Mouse (Mus musculus) gonadal fat pad, adult 2 months (tissue): Measurements from ENCODE around the gene Golga2. TPM values are rescaled to one million over a fixed set of nuclear protein-coding genes. Genes with fewer than 3 reads are reported as not detected.

Experiments
- DNase-seq: peaks from one replicate; pipeline ENCODE4 v3.0.0-alpha.2; 2012; ENCODE audit warnings: low read depth
- polyA plus RNA-seq: library from polyadenylated mRNA; depleted of rRNA; stranded (reverse); fragments of >200 nt; gene quantifications from 2 replicates; pipeline ENCODE4 v1.2.3, GENCODE M21; 2012

The Golga2 gene
- polyA plus RNA-seq, 1 experiment = 46.2 TPM

DNA sequence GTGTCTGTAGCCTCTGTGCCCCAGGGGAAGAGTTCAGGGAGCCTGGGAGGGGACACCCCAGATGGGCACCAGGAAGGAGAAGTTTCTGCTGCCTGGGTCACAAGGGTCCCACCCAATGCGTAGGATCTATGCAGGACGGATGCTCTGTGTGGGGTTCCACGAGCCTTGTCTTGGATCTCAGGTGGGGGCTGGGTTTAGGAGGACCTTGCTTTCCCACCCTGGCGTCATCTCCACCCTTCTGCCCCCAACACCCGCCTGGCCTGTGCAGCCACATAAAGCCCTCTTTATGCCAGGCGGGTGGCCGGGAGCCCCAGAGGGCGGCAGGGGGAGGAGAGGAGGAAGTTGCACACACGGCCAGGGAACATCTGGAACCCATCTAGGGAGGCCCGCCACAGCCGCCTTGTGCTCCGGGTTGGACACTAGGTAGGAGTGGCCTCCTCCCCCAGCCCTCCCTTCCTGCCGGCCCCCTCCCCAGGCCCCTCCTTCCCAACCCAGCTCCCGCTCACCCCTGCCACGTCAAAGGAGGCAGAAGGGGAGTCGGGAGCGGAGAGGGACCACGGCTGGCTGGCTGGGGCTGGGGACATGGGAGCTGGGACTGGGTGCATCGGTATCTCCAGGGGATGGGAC, 30.7 kb downstream of the Golga2 start:
- DNase-seq = no peak

DNA sequence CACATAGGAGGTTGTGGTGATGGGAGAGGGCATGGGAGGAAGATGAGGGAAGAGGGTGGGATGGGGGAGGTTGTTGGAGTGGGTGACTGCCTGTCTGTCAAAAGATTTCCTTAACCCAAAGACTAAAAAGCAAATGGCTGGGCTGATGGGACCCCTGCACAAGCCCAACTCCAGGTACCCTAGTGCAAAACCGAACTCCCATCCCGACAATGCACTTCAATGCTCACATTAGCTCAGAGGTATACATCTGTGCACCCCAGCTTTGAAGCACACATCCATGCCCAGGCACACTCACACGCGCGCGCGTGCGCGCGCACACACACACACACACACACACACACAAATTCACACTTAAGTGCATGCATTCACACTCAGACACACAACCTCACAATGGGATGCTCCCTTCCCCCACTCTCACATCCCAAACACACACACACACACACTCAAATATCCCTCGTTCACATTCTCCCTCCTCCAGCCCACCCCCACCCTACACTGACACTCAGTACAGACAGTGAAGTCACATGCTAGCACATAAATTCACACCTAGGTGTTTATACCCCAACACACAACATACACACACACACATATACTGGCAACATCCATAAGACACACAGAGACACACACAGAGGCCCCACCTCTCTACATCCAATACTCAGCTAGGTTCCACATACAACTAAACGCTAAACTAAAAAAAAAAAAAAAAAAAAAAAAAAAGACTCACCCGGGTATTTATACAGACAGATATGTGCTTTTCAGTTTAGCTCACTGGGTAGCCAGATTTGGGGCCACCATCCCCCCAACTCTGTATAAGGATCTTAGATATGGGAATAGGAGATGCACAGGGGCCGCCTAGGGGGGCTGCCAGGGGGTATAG, 31.8 kb downstream of the Golga2 start:
- DNase-seq = no peak

DNA sequence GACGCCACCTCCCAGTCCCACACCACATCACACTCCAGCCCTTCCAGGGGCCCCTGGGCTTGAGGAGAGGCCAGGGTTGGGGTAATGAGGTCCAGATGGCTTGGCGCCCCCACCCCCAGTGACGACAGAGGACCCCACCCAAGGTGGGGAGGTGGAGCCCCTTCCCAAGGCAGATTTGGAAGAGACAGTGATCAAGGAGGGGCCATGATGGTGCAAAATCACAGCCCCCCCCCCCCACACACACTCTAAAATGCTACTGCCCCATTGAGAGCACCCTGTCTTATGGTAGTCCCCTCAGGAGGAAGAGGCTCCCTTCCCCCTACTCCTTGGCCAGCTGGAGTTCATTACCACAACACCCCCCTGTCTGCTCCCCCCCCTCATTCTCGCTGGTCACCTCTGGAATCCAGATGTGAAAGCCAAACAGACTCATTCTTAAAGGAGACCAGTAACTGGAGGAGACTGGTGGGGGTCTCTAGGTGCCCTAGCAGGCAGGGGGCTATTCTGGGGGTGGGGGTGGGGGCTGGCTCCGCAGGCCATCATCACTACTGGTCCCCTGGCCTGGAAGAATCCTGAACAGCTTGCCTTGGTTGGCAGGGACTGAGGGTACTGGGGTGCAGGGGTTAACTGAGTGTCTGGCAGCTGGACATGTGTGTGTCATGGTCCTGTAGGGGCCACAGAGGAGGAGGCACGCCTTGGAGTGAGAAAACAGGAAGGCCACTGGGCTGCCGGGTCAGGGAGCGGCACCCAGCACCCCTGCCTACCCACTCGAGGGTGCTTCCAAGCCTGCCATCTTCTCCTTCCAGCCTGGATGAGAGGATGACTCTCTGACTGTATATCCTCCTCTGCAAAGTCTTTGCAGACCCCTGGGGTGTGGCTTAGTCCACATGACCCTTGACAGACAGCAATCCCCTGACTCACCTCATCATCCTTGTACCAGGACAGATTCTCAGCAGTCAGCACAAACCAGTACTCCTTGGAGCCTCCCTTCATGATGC, 32.7 kb downstream of the Golga2 start:
- DNase-seq = no peak

DNA sequence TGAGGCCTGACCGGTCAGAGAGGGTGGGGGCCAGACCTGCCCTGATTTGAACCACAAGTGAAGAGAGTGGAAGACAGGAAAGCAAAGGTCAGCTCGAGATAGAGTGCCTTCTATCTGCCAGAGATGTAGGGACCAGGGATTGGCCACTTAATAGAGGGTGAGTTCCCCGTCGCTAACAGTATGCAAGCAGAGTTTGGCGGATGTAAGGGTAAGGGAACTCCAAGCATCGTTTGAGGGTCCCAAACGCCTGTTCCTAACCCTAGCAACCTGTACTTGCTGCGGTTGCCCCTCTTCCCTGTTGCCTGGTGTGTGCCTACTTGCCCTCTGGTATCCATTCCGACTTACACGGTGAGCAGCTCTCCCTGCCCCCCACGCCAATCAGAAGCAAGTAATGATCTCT, 33.5 kb downstream of the Golga2 start:
- DNase-seq = no peak

DNA sequence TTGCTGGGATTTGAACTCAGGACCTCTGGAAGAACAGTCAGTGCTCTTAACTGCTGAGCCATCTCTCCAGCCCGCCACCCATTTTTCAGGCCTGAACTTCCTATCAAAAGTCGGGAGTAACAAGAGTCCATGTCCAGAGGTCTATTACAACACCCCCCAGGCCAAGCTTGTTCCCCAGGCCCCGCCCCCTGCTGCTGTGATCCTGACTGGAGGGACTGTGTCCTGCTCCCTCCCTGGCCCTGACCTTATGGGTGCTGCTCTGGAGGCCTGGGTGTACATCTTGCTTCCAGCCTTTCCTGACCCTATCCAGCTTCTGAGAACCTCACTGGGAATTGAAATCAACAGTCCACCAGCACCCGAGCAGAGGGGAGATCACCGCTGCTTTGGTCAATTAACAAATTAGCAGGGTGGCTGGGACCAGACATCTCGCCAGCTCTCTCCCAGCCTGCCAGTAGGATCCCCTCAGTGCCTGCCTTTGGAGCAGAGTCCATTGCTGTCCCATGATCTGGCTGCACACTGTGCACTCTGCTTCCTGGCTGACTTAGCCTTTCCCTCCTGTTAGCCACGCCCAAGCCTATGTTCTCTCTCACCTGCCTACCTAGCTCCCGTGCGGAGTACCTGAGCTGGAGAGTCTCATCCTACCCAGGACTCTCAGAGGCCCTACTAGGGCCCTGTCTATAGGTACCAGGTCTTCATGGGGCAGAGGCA, 34.6 kb downstream of the Golga2 start:
- DNase-seq = no peak

DNA sequence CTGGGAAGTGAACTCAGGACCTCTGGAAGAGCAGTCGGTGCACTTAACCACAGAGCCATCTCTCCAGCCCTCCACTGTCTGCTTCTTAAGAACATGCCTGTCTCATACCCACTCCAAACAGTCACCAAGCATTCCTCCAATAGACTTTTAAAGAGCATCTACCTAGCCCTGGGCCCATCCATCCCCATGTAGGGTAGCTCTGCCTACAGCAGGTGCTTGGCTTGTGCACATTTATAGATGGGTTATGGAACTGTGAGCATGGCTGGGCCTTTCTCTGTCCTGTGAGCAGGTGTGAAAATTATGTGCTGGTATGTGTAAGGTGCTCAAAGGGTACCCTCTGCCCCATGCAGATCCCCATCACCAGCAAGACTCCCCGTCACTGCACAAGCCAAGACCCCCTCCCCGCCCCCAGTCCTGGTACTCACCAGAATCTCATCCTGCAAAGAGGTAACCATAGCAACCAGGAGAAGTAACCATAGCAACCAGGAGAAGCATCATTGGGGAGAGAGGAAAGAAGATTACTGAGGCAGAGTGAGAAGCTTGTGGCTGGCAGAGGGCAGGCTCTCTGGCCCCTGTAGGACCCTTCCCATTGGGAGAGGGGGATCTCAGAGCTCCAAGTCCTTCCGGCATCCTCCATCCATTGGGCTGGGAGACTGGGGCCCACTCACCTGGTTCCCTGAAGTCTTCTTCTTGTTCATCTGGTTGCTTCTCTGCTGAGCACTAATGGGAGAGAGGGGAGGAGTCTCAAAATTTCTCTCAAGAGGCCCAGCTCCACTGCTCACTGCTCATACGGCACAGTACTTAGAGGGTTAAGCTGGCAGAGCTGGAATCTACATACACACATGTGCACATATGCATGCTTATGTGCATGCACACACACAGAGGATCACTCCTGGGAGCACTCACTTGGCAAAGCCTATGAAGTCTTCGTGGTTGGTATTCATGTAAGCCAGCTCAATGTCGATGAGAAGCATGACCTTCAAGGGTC, 35.9 kb downstream of the Golga2 start:
- DNase-seq = no peak

DNA sequence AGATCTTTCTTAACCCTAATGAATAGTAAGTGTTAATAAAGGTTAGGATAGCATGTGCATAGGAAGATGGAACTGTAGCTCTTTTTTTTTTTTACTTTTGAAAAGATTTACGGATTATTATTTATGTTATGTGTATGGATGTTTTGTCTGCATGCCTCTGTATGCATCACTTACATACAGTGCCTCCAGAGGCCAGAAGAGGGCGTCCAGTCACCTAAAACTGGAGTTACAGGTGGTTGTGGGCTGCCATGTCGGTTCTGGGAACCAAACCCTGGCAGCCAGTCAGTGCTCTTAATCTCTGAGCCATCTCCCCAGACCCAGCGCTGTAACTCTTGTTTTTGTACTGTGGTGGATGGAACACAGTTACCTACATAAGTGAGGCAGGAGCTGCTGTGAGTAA, 37.1 kb downstream of the Golga2 start:
- DNase-seq = no peak

DNA sequence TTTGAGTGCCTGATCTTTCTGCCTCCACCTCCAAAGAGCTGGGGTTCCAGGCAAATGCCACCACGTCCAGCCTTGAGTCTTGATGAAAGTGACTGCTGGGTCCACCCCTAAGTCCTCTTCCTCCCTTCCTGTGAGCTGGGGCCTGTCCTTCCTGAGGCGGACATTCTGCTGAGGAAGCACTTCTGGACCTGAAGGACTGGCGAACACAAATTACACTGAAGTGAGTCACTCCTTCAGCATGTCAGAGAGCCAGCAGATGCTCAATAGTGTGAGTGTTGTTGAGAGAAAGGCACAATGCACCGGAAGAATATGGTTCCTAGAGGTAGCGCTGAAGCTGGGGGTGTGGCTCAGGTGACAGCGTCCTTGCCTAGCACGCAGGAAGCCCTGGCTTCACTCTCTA, 38.2 kb downstream of the Golga2 start:
- DNase-seq = no peak

DNA sequence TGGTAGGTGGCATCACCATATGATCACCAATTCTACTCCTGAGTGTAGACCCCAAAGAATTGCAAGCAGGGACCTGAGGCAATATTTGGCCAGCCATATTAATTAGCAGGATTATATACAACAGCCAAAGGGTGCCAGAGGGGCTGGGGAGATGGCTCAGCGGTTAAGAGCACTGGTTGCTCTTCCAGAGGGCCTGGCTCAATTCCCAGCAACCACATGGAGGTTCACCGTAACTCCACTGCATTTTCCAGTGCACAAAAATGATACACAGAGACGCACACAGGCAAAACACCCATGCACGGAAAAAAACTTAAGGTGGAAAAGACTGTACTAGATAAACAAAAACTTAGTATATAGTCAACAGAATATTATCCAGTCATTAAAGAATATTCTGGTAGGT, 40.0 kb downstream of the Golga2 start:
- DNase-seq = no peak

DNA sequence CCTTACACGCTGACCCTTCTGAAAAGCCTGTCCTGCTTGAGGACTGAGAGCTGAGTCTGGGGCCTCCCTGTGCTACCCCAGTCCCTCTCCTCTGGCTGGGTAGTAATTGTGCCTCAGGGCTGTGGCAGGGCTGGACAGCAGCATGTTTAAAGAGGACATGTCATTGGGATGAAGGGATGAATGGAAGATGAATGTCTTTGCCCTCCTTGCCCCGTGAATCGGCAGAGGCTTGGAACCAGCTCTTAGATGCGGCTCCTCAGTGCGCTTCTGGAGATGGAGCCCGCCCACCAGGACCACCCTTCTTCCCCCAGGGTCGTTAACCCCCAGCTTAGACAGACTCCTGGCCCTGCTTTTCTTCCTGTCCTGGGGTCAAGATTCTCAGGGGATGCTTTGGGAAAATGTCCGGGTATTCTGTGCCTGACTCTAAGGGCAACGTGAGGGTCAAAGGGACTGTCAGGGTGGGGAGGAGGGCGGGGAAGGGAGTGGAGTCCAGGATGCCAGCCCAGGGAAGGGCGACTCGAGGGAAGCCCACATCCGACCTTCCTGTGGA, 41.8 kb downstream of the Golga2 start:
- no peak for DNase-seq

DNA sequence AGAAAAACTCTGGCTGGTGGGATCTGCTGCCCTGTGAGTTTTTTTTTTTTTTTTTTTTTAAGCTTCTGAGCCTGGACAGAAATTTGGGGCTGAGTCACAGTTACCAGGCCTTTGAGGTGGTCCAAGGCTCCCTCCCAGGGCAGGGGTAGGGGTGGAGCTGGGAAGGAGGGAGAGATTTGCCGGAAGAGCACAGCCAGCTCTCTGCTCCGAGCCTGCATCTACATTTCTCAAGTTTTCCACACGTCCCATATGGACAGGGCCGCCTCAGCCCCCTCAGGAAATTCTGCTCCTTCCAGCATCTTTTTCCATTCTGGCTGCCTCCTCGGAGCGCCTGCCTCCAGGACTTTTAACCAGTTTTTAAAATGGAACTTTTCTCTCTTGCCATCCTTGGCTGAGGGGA, 42.3 kb downstream of the Golga2 start:
- DNase-seq = no peak

DNA sequence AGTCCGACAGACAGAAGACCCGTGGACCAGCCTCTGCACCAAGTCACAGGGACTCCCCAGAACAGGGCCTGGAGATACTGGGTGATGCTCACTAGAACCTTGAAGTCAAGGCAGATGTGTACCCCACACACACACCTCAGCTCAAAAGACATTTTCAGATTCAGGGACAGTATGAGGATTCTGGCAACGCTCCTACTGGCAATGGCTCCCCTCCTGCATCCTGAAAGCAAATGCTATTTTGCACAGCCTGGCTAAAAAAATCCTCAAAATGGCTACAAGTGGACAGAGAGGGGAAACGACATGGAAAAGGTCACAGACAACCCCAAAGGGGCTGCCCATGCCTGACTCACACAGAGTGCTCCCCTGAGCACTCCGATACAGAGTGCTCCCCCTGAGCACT, 45.0 kb downstream of the Golga2 start:
- no peak for DNase-seq

DNA sequence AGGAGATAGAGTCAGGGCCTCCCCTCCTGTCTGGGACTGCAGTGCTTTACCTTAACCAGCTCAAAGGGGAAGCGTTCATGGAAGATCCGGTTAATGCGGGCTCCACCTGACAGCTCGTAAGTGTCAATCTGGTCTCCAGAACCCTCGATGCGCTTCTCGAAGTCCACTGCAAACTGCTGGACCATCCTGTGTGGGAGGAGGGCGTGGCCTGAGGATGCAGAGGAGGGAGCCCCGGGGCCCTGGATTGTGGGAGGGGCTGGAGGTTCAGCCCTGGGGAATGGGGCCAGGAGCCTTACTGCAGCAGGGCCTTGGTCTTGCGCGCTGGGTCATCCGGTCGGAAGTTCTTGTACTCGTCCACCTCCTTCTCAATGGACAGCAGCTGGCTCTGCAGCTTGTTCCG, 48.7 kb downstream of the Golga2 start:
- no peak for DNase-seq

DNA sequence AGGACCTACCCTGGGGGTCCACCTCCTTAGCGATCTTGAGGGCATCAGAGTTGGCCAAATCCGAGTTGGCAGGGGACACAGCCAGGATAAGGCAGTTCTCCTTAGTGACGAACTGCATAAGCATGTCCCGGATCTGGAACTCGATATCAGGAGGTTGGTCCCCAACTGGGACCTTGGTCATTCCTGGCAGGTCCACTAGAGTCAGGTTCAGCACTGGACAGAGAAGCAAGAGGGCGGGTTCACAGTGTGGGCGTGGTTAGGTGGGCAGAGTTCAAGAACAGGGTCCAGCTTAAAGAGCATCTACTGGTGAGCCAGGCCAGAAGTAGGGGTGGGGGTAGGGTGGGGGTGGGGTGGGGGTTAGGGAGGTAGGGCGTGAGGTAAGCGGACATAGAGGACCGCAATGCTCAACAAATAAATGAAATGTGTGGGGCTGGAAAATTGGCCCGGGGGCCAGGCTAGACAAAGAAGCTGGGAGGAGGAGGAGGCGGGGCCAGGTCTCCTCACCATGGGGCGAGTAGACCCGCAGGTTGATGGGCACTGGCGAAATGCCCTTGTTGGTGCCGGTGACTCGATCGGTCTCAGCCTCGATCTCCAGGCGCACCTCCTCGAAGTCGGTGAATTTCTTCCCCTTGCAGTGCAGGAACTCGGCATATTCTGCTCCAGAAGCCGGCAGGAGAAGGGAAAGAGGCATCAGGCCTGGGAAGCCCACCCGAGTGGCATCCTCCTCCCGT, 52.9 kb downstream of the Golga2 start:
- no peak for DNase-seq

DNA sequence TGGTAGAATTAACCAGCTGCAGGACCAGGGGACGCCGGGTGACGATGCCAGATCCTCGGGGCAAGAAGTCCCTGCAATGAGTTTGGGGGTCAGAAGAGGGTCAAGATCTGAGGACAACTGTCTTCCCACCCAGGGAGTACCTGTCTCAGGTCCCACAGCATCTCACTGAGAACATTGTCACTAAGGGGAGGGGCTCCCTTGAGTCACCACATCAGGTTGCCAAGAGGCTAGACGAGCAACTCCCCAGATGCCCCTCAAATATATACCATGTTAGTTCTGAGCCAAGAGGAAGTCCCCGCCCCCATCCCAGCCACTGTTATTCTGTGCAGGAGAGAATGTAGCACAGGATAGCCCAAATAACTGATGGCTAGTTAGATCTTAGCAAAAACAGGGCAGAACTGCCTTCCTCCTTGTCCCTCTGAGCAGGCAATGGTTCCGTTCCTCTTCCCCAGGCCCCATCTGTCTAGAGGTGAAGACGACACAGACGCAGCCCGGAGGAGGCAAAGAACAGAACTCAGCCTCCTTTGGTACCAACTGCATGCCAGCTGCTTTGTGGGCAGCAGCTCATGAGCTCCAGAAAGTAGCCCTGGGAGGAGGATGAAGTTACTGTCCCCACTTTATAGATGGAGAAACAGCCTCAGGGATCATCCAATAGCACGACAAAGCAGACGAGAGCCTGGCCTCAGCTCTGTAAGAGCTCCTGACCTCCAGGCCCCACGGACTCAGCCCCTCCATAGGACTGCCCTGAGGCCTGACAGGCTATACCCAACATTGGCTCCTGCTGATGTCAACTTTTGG, 53.9 kb downstream of the Golga2 start:
- no peak for DNase-seq

DNA sequence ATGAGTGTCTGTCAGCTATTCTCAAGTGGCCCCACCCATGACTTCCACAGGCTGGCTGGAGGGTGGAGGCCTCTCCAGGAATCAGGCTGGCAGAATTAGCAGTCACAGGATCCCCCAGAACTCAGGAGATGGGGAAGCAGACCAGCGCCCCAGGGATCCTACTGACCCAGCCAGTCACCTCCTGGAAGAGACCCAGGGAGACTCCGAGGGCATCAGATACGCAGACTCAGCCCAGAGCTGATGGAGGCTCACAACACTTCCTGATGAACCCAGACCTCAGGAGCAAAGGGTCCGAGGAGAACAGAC, 54.4 kb downstream of the Golga2 start:
- no peak for DNase-seq

DNA sequence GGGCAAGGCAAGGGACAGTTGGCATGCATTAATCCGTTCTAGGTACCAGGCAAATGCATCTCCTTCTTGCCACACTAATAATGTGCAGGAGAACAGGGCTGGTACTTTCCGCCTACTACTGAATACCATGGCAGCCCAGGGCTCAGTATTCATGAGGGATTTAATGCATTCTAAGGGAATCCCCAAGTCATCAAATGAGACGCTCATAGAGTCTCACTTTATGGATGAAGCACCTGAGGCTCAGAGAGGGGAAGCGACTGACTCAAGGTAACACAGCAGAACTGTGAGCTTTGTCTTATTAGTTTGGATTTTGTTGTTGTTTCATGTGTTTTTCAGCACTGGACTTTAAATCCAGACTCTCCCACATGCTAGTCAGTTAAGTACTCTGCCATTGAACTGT, 54.9 kb downstream of the Golga2 start:
- DNase-seq = no peak

DNA sequence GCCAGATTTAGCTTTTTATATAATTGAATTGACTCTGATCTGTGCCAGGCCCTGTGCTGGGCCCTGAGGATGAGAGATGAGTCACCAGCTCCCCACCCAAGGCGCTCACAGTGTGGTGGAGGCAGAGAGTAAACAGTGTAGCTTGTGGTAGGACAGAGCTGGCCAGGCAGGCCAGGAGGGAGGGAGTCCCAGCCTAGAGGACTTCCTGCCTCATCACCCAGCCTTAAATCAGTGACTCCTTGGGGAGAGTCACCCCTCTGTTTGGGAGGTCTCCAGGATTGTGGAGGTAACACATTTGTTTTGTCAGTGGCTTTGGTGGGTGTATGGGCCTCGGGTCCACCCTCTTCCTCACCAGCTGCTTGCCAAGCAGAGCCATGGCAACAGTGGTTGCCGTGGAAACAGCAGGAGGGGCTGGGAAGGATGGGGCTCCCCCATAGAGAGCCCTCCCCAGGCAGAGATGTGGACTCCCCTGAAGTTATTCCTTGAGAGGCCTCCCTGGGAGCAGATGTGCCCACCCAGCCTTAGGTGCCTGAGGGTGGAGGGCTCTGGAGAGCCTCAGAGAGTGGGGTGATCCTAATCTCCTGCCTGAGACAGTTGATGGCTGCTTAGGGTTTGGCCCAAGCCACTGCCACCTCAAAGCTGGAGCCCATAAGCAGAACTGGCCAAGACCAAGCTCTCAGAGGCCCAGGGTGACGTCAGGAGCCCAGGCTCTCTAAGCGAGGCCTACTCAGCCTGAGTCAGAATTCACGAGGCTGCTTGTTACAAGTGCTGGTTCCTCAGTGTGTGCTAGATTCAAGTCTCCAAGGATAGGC, 55.6 kb downstream of the Golga2 start:
- DNase-seq = no peak
